Mouse (Mus musculus): Measurements from ENCODE around the gene Asb15.
A peak's percentile ranks its signal among the peaks of the same experiment; 100 is the strongest.

Gene Asb15

GRCm38 (mm10) chr6:24528064-24528243 lies at the start of gene Asb15:
TSS of gene Asb15 (plus strand) at chr6:24528144.
- no peak for DNase-seq

GRCm38 (mm10) chr6:24486530-24486929 lies 41.4 kb upstream of the Asb15 start:
- no peak for DNase-seq

- no peak for DNase-seq
These were observed 37.6 kb upstream of the Asb15 start for GRCm38 (mm10) chr6:24490341-24490740.

GRCm38 (mm10) chr6:24504141-24504540 lies 23.8 kb upstream of the Asb15 start:
- DNase-seq, result no peak

- DNase-seq, result no peak
These were observed 13.2 kb upstream of the Asb15 start, which contains the start of gene Iqub for GRCm38 (mm10) chr6:24514552-24515284. TSS of gene Iqub (minus strand) at chr6:24515067.

- no peak for DNase-seq
These were observed 11.7 kb upstream of the Asb15 start for GRCm38 (mm10) chr6:24516197-24516596.

- no peak for DNase-seq
These were observed 2.2 kb upstream of the Asb15 start for GRCm38 (mm10) chr6:24525705-24526104.

GRCm38 (mm10) chr6:24527155-24528063 lies 535 bp upstream of the Asb15 start, which contains the start of gene Ndufa5:
TSS of gene Ndufa5 (minus strand) at chr6:24528013.
- peak; percentile 93 for DNase-seq

GRCm38 (mm10) chr6:24530166-24530565 lies 2.2 kb downstream of the Asb15 start:
- DNase-seq, result peak; percentile 39

- DNase-seq, result peak; percentile 16
These were observed 2.9 kb downstream of the Asb15 start for GRCm38 (mm10) chr6:24530711-24531420.

GRCm38 (mm10) chr6:24532804-24533203 lies 4.9 kb downstream of the Asb15 start:
- no peak for DNase-seq

- no peak for DNase-seq
These were observed 10.5 kb downstream of the Asb15 start for GRCm38 (mm10) chr6:24538435-24538834.

- DNase-seq, result no peak
These were observed 12.2 kb downstream of the Asb15 start for GRCm38 (mm10) chr6:24540106-24540505.

- no peak for DNase-seq
These were observed 14.4 kb downstream of the Asb15 start for GRCm38 (mm10) chr6:24542393-24542792.

GRCm38 (mm10) chr6:24543119-24543591 lies 15.2 kb downstream of the Asb15 start:
- DNase-seq, result peak; percentile 20

- DNase-seq, result no peak
These were observed 18.9 kb downstream of the Asb15 start for GRCm38 (mm10) chr6:24546716-24547420.

GRCm38 (mm10) chr6:24549801-24550200 lies 21.9 kb downstream of the Asb15 start:
- DNase-seq, result no peak

- no peak for DNase-seq
These were observed 24.1 kb downstream of the Asb15 start for GRCm38 (mm10) chr6:24552046-24552445.

- no peak for DNase-seq
These were observed 26.6 kb downstream of the Asb15 start for GRCm38 (mm10) chr6:24554427-24555086.

GRCm38 (mm10) chr6:24555488-24555887 lies 27.5 kb downstream of the Asb15 start:
- no peak for DNase-seq

GRCm38 (mm10) chr6:24564081-24564480 lies 36.1 kb downstream of the Asb15 start:
- DNase-seq, result peak; percentile 20

GRCm38 (mm10) chr6:24564886-24565285 lies 36.9 kb downstream of the Asb15 start:
- DNase-seq, result no peak

All from cerebellum, adult 11 months (tissue).